Mouse (Mus musculus): ENCODE results near the gene Wwc2.

Gene Wwc2

GRCm38 (mm10) chr8:47936386-47936785 is 54.3 kb downstream of the Wwc2 start:
- no peak for DNase-seq

- DNase-seq = no peak
These were observed 55.3 kb downstream of the Wwc2 start for GRCm38 (mm10) chr8:47935461-47935860.

GRCm38 (mm10) chr8:47933087-47933486 is 57.6 kb downstream of the Wwc2 start:
- DNase-seq = no peak

- DNase-seq = no peak
These were observed 58.5 kb downstream of the Wwc2 start for GRCm38 (mm10) chr8:47932028-47932790.

GRCm38 (mm10) chr8:47931371-47931770 is 59.4 kb downstream of the Wwc2 start:
- no peak for DNase-seq

DNA sequence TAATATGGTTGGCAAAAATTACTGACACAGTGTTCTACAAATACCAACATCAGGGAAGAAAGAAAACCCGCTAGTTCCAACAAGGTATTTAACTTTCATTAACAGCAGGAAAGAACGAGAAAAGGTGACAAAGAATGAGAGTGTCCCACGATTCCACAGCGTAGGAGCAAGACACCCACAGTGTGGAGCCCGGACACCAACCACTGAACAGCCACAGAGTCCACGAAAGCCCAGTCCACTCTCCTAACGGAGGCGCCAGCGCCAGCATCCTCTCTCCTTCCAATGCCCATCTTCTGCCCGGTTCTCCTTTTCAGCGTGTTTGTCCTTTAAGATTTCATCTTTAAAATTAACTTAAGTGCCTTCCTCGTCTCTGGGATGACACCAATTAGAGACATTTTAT is 61.1 kb downstream of the Wwc2 start:
- no peak for DNase-seq

DNA sequence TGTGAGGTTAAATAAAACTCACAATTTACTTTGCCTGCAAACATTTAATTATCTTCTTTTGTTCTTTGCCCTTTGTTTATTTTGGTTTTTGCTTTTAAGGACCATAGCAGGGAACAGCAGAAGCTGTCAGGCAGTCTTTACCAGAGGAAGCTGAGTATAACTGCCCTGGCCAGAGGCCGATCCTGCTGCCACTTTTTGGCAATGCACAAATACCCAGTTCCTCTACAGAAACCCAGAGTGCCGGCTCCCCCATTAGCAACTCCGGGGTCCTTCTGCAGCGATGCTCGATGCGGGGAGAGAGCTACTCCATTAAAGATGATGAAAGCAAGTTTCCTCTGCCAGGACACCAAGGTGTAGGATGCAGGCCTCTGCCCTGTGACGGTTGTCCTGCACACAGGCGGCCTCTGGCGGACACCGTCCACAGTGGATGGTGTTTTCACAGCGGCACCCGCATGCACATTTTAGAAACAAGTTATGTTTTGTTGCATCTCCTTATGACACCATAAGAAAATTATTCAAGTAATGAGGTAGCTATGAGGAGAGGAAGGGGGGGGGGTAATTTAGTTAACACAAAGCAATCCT is 62.0 kb downstream of the Wwc2 start:
- DNase-seq = no peak

DNA sequence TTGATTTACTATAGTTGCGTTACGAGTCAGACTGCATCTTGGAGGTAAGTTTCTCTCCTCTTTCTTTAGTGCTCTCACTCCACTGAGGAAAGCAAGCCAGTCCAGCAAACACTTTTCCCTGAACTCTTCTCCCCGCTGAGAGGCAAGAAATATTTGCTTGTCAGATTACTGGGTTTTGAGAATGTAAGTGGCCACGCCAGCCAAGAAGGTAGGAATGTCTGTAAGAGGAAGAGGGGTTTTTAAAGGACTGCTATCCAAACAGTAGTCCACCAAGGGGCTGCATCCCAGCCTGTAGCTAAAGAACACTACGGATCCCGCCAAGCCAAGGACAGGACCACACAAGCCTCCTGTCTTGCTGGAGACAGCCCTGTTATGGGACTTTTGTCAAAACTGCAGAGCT is 65.8 kb downstream of the Wwc2 start:
- no peak for DNase-seq

GRCm38 (mm10) chr8:47922816-47923215 is 67.9 kb downstream of the Wwc2 start:
- DNase-seq = no peak

DNA sequence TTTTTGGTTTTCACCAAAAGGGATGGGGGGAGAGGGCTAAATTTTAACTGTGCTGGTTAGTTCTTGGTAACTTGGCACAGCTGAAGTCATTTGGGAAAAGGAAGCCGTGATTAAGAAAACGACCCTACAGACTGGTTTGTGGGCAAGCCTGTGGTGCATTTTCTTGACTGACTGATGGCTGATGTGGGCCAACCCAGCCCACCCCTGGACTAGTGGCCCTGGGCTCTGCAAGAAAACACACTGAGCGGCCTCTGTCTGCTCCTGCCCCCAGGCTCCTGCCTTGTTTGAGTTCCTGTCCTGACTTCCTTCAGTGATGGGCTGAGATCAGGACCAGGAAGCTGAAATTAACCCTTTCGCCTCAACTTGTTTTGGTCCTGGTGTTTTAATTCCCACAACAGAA is 68.7 kb downstream of the Wwc2 start:
- no peak for DNase-seq

DNA sequence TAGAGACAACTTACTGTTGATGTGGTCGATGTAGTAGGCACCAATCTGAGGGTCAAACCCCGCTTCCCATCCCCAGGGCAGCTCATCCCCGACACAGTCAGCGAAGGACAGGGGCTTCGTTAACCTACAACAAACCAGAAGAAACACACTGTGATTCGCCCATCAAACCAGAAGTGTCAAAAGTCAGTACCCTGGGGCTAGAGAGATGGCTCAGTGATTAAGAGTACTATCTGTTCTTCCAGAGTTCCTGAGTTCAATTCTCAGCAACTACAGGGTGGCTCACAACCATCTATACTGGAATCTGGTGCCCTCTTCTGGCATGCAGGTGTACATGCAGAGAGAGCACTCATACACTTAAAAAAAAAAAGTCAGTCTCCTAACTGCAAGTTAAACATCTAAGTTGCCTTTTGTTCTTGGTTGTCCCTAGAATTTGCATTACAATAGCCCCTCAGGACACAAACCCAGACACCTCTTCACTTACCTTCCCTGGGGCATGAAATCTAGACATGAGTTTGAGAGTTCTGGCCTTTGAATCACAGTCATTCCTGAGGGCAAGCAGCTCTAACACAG is 70.1 kb downstream of the Wwc2 start:
- DNase-seq = no peak

DNA sequence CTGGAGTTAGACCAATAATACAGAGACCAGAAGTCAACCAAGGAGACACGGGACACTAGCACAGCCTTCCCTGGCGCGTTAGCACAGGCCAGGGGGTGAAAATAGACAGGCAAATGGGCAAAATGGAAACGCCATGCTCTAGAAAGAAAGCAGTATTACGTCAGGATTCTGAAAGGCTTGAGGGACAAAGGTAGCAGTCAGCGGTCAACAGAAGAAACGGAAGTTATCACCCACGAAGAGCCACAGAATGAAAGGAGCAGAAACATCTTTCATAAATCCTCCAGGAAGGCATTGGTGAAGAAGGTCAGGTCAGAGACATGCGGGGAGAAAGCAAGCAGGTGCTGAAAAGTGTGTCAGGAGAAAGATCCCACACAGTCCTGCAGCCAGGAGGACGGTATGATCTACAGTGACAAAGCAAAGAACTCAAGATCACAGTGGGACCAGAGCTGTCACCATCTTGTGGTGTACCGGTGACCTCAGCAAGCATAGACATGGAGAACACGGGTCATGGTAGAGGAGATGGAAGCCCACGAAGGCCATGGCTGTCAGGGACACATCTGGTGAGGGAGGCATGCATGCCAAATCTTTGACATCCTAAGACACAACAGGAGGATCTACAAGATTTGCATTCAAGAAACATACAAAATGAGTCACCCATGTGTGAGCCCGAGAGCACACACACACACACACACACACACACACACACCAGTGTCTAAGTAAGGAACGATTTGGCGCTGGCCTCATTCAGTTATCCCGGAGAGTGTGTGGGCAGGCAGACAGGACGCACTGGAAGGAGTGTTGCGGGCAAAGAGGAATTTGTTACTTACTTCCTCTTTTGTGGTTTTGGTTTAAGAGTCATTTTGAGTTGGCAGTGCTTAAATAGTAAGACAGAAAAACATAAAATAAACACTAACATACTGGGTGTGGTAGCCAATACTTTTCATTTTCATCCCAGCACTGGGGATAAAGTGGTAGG is 73.4 kb downstream of the Wwc2 start:
- peak; percentile 28 for DNase-seq

- no peak for DNase-seq
These were observed 75.2 kb downstream of the Wwc2 start for GRCm38 (mm10) chr8:47915521-47915920.

GRCm38 (mm10) chr8:47914946-47915345 is 75.8 kb downstream of the Wwc2 start:
- DNase-seq = no peak

DNA sequence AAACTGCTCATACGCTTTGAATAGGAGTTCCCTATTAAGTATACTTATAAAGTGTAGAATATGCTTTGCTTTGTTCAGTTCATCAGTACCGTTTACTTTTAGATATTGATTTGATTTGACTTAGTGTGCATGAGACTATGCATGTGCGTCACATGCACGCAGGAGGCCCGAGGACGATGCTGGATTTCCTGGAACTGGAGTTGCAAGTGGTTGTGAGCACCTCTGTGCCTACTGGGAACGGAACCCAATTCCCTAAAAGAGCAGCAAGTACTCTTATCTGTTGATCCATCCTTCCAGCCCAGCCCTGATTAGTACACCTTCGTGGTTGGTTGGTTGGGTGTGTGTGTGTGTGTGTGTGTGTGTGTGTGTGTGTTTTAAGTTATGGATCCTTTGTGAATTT is 76.6 kb downstream of the Wwc2 start:
- DNase-seq = no peak

DNA sequence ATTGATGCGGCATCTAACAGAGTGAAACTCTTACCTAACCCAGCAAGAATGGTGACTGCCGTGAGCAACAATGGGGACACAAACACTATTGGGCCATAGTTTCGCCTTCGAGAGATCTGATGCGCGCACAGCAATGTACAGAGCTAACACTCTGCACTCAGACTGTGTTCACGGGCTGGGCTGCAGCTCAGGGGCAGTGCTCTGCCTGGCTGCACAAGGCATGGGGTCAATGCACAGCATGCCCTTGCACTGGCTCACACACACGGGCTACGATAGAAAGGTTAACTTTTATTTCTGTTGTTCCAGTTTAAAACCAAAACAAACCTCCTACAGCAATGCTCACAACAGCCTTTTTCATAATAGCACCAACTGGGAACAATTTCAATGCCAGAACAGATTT is 77.1 kb downstream of the Wwc2 start:
- no peak for DNase-seq

- no peak for DNase-seq
These were observed 81.0 kb downstream of the Wwc2 start for GRCm38 (mm10) chr8:47909681-47910080.

GRCm38 (mm10) chr8:47907056-47907455 is 83.7 kb downstream of the Wwc2 start:
- no peak for DNase-seq

GRCm38 (mm10) chr8:47906142-47906541 is 84.6 kb downstream of the Wwc2 start:
- no peak for DNase-seq

DNA sequence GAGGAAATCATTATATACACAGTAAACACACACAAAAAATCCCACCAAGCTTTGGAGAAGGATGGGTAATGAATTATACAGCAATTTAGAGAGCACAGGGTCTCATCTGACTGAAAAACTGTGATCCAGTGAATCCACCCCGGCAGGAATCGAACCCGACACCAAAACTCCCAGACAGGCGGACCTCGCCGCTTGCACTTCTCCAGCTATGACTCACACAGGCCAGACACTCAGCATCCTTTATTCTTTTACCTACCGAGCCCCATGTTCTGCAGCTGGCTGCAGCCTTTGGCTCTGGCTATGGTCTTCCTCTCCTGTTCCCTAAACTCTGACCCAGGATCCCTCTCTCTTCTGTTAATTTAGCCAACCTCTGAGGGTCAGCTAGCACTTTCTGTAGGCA is 85.5 kb downstream of the Wwc2 start:
- DNase-seq = no peak

GRCm38 (mm10) chr8:47904004-47904403 is 86.7 kb downstream of the Wwc2 start:
- no peak for DNase-seq

DNA sequence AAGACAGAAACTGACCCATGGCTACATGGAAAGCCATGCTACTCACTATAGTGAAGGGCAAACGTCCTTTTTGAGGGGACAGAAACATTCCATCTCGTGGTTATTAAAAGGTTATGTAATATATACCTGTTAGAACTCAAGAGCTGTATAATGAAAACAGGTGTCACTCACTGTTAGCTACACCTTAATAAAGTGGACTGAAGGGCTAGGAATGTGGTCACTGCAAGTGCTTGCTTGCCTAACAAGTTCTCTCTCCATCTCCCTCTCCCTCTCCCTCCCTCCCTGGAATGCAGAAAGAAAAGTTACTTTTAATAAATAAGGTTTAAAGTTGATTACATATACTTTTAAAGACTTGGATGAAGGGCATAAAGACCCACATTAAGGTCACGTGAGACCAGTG is 88.0 kb downstream of the Wwc2 start:
- DNase-seq = no peak

GRCm38 (mm10) chr8:47900361-47900760 is 90.4 kb downstream of the Wwc2 start:
- no peak for DNase-seq

All from right cerebral cortex, postnatal 14 days (tissue).